Mouse (Mus musculus) thymus, postnatal 10 days (tissue): ENCODE results near the gene Hoxa3.

ENCODE experiments used
- DNase-seq, 2 experiments: peaks; one replicate each; pipeline ENCODE4 v3.0.0; 2021; ENCODE audit warnings: low spot score in 2 of 2

The Hoxa3 gene

DNA sequence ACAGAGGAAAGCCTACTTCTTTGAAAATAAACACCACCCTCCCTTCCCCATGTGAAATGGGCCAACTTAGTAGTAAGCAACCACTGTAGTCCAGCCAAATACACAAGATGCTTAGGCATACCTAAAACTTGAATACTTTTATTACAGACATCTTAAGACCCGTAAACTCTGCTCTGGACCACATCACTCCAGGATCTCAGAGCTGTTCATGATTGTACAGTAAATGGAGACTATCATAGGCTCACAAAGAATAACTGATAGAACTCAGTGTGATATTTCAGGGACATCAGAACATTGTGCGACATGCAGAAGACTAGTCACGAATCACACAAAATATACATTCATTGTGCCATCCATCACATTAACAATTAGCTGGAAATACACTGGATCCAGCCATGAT, 57.7 kb downstream of the Hoxa3 start:
- no peak for DNase-seq

DNA sequence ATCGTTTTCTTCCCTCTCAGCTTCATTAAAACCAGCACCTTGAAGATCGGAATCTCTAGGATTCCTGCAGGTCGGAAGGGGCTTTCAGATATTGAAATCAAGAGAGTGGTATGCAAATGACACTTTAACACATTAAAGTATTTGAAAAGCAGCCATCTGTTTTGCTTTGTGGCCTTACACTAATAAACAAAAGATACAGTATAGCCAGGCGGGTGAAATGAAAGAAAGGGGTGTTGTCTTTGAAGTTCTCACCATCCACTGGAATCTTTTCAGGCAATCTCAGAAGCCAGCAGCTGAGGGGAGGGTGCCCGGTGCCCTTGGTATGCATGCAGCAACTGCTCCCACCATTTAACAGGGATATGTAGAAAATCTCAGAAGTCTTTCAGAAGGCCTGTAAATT, 59.1 kb downstream of the Hoxa3 start:
- no peak for DNase-seq

DNA sequence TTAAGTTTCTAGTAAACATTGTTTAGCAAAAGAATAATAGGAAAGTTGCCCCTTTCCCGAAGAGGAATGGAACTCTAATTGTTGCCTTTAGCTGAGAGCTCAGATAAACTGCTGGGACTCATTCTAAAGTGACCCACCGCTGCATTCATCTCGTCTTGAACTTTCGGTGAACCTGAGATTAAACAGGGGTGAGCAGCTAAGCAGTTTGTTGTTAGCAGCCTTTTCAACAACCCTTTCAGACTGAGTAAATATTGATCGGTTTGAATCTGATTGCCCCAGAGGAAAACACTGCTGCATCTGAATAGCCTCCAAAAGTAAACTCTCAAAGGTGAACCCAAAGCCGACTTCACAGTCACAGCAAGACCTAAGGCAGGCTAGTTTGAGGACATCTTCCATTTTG, 59.9 kb downstream of the Hoxa3 start:
- no peak for DNase-seq

DNA sequence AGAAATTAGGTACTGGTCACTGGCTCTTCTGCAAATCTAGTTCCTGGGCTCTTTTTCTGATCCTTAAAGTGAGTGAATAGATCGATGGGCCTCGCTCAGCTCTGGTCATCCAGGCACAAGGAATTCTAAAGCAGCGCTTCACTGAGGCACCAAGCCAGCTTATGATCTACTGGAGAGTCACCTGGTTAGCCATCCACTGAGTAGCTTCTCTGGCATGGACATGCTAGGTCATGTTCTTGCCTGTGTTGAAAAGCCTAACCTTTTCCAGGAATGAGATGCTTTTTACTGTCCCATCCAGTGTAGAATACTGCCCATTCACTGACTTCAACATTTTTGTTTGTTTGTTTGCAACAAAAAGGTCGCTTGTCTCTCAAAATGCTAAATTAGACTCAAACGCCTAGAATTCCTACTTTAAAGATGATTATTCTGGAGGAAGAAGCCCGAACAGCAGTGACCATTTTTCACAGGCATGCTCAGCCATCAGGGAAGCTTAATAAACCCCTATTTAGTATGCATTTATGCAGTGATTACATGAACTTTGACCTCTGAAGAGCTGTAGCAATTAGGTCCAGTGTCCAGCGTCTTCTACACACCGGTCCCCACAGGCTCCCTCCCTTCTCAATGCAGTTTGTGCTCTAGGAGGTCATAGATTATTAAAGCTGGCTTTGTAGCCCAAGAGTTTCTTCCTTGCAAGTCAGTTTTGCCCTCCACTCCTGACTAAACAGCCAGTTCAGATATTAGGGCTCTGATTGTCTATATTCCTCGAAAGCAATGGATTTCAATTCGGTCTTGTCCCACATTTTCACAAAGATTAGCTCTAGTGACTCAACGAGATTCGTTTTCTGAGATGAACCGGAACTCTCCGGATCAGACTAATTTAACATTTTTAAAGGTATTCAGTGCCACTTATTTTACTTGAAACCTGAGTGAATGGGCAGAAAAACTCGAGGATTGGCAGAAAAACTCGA, 60.6 kb downstream of the Hoxa3 start:
- DNase-seq: no peak

DNA sequence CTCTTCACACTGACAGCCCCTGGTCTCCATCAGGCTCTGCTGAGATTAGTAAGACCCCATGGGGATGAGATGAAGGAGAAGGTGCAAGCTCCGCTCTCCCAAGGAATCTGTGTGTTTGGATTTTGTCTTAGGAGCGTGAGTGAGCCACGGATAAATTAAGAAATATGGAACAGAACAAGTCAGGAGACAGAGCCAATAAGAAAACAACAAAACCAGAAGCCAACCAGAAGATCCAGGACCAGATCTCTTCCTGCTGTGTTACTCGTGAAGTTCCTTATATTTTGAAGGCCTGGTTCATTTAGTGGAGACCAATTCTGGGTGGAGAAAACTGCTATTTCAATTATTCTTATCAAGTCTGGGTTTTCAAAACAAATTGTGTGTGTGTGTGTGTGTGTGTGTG, 61.6 kb downstream of the Hoxa3 start:
- no peak for DNase-seq

DNA sequence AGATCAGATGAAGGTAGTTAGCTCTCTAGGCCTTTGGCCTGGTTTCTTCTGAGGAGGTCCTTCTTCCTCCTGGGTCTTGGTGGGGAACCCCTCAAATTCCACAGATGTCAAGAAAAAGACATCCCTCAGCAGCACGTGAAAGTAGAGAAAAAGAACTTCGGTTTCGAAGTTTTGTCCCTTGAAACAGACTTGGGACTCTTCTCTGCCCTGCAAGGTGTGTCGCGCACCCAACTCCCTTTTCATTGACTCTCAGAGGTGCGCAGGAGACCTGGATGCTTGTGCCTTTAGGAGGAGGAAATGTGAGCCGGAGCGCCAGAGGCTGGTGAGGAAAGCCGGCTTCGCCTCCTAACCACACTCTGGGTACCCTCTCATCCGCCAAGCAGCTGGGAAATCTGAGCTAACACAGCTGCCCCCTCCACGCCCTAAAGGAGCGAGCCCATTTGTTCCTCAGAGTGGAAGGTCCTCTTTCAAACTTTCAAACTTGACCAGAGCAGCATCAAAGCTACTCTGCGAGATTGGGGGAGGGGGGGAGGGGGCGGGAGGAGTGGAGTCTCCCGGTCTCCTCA, 62.7 kb downstream of the Hoxa3 start:
- no peak for DNase-seq

DNA sequence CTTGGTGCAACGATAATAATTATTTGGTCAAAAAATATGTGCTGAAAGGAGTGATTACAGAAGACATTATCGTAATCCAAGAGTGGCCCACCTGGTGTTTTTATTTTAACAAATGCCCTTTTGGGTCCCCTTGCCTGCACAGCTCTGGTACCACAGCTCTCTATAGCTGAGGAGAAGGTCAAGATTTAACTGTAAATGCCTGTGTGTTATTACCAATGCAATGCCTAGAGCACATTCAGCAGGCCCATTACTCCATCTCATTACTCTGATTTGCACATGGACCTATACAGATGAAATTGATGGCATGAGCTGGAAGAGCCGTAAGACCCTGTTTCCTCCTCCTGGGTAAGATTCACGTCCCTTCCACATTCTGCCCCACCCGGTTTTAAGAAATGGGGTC, 74.0 kb downstream of the Hoxa3 start:
- DNase-seq: no peak

DNA sequence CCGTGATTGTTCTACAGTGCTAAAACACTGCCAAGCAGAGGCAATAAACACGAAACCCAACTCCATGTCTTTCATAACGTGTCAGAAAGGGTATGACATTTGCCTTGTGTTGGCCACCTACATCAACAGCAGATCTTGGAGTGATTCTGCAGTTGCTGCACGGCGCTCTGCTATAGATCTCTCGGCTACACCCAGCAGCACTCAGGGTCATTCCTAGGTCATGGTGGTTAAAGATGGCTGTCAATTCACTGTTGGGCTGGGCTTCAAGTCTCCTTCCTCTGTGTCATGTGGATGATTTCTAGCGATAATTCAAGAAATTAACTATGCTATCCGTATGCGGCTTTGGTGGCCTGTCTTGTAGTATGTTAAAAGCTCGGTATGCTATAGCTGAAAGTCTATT, 74.6 kb downstream of the Hoxa3 start:
- DNase-seq: no peak

DNA sequence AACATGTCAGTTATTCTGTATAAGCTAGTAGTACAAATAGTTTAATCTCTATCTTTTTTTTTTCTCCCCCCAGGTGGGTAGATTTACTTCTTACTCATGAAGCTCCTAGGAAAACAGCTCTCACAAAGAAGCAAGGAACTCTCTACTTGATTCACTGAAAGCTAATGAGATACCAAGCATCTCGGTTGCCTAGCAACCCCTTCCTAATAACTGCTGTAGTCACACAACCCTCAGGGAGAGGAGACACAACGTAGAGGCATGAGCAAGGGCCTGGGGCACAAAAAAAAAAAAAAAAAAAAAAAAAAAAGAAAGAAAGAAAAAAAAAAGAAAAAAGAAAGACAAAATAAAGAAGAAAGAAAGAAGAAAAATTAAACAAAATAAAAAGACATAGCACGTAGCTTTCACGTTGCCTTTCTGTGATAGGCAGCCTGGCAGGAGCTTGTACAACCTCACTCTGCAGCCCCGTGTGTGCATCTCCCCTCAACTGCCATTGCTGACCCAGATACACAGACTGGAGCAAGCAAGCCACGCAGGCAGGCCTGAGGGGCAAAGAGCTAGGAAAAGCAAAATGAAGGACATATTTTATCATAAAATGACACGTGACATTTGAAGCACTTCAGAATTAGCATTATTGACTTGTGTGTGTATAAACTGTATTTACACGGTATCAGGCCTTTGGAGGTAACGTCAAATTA, 75.1 kb downstream of the Hoxa3 start:
- DNase-seq: no peak

DNA sequence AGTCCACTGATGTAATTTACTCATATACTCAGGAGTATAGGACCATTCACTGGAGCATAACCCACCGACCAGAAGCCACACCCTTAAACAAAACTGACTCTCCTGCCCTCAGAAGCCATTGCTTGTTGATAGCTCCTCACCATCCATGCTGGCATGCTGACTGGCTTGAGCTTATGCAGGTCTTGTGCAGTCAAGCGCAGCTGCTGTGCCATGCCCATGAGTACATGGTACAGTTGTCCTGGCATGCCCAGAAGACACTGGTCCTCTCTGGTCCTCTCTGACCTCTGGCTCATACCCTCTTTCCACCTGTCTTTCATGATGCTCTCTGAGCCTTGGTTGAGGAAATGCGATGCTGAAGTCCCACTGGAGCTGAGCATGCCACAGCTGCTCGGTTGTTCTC, 89.5 kb downstream of the Hoxa3 start:
- DNase-seq: no peak

DNA sequence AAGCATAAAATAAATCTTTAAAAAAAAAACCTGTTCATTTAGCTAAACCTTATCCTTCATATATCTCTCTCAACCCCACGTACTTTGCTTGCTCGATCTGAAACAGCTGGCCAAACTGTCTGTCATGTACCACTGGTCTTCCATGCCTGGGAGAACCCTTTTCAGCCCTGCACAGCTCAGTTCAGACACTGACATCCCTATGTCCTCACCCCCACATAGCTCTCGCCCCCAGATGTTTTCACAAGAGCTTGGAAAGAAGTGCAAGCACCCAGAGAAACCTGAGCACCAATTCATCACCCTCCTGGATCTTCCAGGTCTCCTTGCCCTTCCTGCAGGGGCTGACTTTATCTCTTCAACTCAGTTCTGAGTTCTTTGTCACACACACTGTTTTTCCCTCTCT, 92.0 kb downstream of the Hoxa3 start:
- no peak for DNase-seq
